Mouse (Mus musculus) ovary, postnatal 10 days (tissue): Measurements from ENCODE around the gene Usp19.

ENCODE experiments used
- DNase-seq: peaks from one replicate; pipeline ENCODE4 v3.0.0; 2022; ENCODE audit warnings: low spot score

The Usp19 gene

DNA sequence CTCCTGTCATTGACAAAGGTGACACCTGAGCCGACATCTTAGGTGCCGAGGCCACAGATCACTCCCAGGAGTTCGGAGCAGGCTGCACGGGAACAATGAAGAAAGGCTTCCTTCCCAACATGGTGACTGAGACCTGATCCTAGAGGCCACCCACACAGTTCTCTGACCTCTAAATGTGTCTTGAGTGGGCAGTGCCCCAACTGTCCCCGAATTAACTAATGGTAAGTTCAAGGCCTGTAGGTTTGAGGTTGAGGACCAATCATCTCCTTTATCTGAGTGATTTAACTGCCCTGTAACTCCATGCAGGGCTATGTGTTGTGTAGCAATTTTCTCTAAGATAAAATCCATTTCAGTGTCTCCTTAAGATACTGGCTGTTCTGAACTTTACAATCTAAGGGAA is 21.0 kb upstream of the Usp19 start:
- no peak for DNase-seq

DNA sequence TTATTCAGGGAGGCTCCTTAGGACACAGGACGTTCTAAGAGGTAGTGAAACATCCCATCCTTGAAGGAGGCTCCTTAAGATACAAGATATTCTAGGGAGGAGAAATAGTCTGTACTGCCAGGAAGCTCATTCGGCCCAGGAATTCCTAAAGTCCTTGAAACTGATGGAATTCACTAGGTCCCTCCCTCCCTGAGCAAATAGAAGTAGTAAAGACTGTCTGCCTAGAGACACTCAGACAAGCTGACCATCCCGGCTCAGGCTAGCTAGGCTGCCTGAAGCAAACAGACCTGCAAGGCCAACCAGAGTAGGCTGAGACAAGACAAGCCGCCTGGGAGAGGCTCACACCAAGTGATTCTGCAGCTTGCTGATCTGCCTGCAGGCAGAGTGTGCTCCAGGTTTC is 20.6 kb upstream of the Usp19 start:
- no peak for DNase-seq

DNA sequence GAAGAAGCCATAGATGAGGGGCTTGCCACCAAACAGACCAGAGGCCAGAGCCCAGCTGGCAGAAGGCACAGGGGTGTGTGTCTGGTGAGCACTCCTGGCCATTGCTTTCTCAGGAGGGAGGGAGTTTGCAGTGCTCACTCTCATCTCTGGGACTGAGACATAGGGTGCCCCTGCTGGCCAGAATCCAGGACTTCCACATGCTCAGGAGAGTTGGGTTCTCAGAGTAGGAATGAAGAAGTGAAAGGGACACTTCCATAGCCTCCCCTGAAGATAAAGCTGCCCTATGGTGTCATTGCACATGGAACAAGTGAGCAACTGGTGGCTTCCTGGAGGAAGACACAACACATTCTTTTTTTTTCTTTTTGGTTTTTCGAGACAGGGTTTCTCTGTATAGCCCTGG is 15.9 kb upstream of the Usp19 start:
- DNase-seq: no peak

DNA sequence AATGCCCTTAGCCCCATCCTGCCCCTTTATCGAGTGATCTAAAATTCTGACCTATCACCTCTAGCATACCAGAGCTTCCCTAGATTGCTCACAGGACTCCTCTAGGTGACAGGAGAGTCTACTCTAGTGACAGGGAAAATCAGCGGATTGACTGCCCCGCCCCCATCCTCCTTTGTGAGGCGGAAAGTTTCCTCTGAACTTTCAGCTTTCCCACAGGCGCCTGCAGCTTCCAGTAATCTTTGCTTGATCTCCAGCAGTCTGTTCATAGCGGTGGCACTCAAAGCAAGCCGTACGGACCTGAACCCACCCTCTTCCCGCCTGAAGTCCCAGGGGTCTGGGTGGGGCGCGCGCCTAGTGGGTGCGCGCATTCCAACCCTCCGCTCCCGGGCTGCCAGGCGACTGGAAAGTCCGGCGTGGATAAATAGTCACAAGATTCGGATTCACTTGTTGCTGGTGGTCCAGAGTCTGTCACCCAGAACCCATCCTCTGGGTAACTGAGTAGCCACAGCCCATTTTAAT is 11.7 kb upstream of the Usp19 start:
- peak; percentile 78 for DNase-seq

DNA sequence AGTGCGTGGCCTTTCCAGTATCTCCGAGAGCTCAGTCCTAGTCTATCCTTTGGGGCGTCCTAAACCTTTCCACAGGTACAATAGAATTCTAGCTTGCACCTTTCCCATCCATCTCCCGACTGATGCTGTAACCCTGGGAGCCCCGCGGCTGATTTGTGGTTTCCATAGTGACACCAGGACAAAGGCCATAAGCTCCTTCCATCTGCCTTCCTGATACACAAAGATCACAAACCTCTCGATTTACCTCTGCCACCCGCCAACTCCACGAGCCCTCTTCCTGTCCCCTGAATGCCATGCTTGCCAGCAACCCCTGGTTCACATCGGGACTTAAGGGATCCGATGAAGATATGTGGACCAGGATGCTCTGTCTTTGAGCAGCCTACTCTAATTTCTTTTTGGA is 11.2 kb upstream of the Usp19 start:
- DNase-seq: no peak

DNA sequence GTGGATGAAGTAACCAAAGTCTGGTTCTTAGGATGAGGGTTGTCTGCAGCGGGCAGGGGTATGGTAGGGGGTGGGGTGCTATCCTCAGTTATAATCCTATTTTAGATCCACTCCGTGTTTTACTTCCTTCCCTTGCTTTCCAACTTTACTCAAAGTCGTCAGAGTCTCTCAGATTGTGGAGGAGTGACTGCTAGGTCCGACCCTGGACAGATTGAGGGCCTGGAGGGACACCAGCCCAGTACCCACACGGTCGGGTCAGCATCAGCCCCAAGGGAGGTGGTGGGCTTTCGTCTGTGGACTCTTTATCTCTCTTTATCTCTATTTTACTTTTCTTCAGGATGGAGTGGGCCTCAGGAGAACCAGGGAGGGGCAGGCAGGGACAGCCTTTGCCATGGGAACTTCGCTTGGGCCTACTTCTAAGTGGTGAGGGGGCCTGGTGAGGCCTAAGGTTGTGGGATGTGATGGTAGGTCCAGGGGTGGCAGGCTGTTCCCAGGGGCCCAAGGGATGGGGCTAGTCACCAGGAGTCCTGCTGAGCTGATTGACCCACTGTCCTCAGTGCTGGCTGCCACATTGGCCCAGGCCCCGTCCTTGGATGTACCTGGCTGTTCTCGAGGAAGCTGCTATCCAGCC is 10.6 kb upstream of the Usp19 start, which contains the start of gene Lamb2:
Lamb2 (plus strand) TSS at position 16 of the 631 bp plus-strand sequence.
- DNase-seq: peak; percentile 50

DNA sequence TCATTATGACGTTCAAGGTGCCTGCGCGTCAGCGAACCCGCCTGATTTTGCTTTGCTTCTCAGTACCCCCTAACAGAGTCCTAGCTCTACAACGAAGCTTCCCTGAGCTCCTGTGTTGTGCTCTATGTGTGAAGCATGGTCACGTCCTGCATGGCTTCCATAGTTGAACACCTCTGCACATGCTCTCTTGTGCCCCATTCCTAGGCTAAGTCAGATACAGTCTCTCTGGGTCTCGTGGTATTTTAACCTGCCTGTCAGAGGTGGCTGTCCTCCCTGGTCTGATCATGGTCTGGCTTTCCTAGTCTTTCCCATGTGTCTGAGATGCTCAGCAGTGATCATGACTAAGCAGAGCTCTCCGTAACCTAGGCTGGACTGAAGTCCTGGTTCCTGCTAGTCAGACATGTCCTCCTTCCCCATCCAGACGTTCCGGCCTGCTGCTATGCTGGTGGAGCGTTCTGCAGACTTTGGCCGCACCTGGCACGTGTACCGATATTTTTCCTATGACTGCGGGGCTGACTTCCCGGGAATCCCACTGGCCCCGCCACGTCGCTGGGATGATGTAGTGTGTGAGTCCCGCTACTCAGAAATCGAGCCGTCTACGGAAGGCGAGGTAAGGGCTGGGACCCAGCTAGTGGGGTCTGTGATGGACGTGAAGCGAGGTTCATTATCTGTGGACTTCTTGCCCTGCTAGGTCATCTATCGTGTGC is 9.4 kb upstream of the Usp19 start:
- DNase-seq: no peak

DNA sequence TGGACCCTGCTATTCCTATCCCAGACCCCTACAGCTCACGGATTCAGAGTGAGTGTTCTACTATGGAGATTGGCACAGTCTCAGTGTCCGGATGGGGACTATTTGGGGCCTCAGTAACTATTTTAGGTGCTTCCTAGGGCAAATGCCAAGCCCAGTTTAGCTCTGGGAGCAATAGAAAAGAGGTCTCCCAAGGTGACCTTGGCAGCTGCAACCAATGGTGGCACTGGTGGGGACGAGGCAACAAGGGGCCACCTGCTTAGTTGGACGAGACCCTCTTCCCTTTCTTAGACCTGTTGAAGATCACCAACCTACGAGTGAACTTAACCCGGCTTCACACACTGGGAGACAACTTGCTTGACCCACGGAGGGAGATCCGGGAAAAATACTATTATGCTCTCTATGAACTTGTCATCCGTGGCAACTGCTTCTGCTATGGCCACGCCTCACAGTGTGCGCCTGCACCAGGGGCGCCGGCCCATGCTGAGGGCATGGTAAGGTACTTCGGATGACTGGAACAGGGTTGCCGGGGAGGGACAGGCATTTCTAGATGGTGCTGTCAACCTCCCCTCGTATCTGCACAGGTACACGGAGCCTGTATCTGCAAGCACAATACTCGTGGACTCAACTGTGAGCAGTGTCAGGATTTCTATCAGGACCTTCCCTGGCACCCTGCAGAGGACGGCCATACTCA is 8.7 kb upstream of the Usp19 start:
- no peak for DNase-seq

DNA sequence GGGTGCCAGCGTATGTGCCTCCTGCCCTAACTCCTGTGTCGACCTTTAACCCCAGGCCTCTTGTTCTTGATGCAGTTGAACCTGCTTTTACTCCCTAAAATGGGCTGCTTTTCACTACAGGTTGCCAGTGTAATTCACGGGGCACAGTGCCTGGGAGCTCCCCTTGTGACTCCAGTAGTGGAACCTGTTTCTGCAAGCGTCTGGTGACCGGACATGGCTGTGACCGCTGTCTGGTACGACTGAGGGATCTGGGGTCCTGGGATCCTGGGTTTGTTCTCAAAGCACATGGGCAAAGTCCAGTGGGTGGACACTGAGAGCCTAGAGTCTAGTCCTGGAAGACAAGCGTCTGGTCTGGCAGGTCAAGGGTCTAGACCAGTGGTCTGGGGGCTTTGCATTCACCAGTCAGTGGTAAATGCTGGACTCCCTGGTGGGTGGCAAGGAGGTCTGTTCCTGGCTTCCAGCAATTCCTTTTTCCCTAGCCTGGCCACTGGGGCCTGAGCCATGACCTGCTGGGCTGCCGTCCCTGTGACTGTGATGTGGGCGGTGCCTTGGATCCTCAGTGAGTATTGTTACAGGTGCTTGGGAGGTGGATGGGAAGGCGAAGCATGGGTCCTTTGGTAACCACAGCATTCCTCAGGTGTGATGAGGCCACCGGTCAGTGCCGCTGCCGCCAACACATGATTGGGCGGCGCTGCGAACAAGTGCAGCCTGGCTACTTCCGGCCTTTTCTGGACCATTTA is 7.2 kb upstream of the Usp19 start:
- DNase-seq: no peak

DNA sequence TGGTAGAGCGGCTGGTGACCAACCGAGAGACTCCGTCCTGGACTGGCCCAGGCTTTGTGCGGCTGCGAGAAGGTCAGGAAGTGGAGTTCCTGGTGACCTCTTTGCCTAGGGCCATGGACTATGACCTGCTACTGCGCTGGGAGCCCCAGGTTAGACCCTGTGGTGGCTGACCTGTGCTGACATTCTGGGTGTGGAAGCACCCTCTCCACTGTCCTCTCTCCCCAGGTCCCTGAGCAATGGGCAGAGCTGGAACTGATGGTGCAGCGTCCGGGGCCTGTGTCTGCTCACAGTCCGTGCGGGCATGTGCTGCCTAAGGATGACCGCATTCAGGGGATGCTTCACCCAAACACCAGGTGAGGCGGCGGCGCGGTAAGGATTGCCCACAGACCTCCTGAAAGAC is 6.4 kb upstream of the Usp19 start:
- DNase-seq: no peak

DNA sequence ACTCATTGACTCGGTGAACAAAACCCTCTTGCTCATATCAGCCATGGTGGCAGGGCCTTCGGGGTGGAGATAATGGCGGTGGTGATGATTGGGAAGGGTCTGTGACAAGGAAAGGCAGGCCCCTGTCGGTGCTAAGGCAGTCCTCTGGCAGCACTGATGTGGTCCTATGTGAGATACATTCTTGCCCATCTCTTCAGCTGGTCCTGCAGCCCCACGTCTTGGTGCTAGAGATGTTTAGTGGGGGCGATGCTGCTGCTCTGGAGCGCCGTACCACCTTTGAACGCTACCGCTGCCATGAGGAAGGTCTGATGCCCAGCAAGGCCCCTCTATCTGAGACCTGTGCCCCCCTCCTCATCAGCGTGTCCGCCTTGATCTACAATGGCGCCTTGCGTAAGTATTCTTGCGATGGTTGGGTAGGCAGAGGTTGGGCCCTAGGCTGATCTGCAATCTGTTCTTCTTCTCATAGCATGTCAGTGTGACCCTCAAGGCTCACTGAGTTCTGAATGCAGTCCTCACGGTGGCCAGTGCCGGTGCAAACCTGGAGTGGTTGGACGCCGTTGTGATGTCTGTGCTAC is 5.0 kb upstream of the Usp19 start:
- DNase-seq: no peak

DNA sequence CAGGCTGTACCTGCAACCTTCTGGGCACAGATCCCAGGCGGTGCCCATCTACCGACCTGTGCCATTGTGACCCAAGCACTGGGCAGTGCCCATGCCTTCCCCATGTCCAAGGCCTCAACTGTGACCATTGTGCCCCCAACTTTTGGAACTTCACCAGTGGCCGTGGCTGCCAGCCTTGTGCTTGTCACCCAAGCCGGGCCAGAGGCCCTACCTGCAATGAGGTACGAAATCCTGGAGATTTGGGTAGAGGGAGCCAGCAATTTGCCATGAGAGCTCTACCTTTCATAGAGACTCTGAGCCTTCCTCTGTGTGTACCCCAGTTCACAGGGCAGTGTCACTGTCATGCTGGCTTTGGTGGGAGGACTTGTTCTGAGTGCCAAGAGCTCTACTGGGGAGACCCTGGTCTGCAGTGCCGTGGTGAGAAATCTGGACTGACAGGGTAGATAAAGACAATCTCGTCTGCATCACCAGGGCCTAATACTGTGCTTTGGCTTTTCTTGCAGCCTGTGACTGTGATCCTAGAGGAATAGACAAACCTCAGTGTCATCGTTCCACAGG is 3.4 kb upstream of the Usp19 start:
- DNase-seq: no peak

DNA sequence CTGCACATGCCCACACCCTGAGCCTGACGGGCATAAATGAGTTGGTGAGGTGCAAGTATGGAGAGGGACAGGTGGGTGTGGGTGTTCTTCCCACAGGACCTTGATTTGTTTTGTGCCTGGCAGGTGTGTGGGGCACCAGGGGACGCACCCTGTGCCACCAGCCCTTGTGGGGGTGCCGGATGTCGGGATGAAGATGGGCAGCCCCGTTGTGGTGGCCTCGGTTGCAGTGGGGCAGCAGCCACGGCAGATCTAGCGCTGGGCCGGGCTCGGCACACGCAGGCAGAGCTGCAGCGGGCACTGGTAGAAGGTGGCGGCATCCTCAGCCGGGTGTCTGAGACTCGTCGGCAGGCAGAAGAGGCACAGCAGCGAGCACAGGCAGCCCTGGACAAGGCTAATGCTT is 2.0 kb upstream of the Usp19 start:
- DNase-seq: no peak

DNA sequence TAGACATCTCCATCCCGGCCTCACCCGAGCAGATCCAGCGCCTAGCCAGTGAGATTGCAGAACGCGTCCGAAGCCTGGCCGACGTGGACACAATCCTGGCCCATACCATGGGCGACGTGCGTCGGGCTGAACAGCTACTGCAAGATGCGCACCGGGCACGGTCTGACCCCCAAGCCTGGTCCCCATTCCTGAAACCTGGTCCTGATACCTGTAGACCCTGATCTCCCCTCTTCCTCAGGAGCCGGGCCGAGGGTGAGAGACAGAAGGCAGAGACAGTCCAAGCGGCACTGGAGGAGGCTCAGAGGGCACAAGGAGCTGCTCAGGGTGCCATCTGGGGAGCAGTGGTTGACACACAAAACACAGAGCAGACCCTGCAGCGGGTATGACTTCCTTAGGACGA is 1.2 kb upstream of the Usp19 start:
- no peak for DNase-seq

DNA sequence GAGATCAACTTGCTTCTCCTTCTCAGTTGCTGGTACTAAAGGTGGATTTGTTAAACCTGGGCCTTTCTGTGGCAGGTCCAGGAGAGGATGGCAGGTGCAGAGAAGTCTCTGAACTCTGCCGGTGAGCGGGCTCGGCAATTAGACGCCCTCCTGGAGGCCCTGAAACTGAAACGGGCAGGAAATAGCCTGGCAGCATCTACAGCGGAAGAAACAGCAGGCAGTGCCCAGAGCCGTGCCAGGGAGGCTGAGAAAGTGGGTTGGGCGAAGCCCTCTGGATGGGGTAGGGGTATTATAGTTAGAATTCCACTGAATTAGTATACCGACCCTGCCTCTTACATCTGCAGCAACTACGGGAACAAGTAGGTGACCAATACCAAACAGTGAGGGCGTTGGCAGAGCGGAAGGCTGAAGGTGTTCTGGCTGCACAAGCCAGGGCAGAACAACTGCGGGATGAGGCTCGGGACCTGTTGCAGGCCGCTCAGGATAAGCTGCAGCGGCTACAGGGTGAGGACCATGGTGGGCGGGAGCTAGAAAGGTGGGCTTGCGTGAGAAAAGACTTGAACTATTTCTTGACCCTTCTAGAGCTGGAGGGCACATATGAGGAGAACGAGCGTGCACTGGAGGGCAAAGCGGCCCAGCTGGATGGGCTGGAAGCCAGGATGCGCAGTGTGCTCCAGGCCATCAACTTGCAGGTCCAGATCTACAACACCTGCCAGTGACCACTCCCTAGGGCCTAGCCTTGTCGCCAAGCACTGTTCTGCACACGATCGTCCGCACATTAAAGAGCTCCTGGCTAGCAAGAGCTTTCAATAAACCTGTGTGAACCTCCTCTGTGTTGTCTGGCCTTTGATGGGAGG is 472 bp upstream of the Usp19 start:
- no peak for DNase-seq

DNA sequence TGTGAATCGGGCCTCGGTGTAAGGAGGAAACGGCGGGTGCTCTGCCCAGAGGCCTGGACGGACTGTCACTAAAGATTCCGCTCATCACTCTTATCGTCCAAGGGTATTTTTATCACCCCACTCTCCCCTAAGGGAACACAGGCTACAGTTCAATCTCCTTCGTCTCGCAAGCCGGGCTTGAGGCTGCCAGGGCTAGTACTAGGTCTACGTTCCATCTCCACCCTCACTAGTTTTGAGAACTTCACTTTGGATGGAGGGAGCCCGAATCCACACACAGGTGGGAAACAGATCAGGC is 831 bp downstream of the Usp19 start:
- no peak for DNase-seq

DNA sequence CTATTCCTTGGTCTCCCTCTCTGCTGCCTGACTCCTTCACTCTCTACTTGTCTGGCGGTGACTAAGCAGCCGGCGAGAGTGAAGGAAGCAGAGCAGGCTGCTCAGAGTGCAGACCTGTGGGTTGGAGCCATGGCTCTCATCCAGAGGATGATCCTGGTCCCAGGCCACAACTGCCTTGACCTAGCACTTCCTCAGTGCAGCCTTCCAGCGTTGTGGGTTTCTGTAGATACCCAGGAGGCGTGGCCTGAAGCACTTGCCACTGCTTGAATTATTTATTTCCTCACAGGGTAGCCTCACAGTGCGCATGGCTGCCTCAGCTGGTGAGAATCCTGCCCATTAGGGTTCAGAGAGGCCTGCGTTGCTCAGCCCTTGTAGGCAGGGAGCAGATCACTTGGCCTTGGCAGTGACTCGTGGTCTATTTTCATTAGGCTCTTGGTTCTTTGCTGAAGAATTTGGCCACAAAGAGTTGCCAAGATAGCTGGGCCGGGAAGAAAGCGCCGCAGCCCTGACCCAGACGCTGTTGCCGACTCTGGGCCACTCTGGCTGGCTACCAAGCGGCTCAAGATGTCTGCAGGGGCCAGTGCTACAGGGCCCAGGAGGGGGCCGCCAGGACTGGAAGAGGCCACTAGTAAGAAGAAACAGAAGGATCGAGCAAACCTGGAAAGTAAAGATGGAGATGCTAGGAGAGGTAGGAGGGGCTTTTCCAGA is 1.8 kb downstream of the Usp19 start:
- DNase-seq: no peak

DNA sequence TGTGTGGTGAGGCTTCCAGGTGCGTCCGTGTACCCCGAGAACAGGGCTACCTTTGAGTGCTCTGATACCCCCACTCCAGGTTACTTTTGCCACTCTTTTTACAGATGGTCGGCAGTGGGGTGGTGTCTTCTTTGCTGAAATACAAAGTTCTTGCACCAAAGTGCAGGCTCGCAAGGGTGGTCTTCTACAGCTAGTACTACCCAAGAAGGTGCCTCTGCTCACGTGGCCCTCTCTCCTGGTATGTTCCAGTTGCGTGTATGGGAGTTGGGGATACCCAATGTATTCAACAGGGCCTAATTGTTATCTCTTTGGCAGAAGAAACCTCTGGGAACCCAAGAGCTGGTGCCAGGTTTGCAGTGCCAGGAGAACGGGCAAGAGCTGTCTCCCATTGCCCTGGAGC is 2.8 kb downstream of the Usp19 start:
- DNase-seq: no peak

DNA sequence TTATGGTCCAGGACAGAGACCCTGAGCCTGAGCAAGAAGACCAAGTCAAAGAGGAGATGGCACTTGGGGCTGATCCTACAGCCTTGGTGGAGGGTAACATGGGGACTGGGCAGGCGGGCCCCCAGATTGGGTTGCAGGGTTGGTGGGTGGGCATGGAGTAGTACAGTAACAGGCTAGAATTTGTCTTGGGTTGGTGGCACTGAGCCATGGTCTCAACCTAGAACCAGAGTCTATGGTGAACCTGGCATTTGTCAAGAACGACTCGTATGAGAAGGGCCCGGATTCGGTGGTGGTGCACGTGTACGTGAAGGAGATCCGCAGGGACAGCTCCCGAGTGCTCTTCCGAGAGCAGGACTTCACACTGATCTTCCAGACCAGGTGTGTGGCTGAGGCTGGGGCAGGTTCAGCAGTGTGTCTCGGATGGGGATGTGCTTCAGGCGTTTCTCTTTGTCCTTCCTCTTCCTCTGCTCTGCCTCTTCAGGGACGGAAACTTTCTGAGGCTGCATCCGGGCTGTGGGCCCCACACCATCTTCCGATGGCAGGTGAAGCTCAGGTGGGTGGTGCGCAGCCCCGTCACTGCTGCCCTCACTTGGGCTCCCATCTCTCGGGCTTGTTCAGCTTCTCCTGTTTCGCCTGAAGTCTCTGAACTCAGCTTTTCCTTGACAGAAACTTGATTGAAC is 3.9 kb downstream of the Usp19 start:
- DNase-seq: no peak

DNA sequence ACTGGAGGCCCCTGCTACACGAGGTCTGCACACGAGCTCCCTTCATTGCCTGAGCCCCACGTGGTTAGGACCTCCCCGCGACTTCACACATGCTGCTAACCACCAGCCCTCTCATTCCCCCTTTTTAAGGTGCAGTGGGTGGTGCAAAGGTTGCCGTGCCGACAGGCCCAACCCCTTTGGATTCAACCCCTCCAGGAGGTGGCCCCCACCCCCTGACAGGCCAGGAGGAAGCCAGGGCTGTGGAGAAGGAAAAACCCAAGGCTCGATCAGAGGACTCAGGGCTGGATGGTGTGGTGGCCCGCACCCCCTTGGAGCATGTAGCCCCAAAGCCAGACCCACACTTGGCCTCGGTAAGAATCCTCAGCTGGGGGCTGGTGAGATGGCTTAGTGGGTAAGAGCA is 4.5 kb downstream of the Usp19 start:
- no peak for DNase-seq
